Mouse (Mus musculus) cerebral cortex, adult 2 months (tissue): ENCODE results near the gene Clec2i.

Experiments
- WGBS: fragments of 180-500 bp; shearing (Covaris S2); methylation state at CpG from one replicate; pipeline ENCODE4 v1.1.7; 2018; 5-methylcytosine and 5-hydroxymethylcytosine counted together

Gene Clec2i

DNA sequence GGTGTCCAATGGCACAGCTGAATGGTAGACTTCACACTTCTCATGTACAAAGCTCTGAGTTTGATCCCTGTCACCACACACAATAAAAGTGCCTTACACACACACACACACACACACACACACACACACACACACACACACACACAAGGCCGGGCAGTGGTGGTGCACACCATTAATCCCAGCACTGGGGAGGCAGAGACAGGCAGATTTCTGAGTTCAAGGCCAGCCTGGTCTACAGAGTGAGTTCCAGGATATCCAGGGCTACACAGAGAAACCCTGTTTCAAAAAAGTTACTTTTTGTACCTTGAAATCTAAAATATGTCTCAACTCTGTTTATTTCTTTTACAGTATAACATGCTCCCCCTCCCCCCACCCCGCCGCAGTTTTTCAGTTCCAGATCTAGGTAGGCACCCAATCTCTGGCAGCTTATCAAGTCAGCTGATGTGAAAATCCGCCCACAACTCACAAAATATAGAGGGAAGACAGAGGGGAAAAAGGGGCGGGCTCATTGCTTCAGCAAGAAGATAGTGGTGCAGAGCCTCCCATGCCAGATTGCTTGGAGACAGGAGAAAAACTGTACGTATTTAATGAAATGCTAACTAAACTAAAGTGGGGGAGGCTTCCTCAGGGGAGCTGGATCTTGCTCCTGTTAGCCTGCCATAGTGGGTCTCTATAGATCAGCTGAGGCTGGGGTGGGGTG is at the start of gene Clec2i:
Gene Clec2i (plus strand): TSS at position 498 of the 700 bp plus-strand sequence.
- 76% methylated on average over 6 of the region's 6 CpGs for WGBS

DNA sequence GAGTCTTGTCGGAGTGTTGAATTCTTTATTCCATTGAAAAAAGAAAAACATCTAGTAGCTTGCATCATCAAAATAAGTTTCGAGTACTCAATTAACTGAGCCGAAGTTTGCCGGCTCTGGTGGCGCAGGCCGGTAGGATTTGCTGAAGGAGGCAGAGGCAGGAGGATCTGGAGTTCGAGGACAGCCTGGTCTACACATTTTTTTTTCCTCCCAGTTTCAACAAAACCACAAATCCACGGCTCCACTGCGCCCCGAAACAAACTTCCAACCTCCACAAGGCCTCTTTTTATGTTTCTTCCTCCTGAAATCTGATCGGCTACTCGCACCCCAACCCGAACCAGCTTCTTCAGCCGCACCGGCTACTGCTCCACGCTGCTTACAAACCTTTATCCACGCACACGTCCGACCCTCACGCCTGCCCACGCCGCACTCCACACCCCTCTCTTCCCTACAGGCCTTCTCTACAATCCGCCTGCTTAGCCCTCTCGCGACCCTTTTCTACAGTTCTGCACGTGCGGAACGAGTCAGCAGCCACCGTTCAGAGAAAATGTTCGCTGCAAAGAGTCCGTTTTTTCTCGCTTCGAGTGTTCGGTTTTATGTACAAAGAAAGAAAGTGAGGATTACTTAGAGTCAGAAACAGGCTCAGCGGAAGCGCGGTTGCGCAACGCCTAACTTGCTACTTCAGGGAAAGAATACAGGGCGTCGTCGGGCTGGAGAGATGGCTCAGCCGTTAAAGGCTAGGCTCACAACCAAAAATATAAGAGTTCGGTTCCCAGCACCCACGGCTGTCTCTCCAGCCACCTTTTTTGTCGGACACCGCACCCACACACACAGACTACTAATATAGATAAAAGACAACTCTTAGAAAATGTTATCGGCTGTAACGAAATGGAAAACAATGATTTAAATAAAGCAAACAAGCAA is 48.8 kb upstream of the Clec2i start:
- WGBS, result under 1% methylated on average over 49 of the region's 49 CpGs

DNA sequence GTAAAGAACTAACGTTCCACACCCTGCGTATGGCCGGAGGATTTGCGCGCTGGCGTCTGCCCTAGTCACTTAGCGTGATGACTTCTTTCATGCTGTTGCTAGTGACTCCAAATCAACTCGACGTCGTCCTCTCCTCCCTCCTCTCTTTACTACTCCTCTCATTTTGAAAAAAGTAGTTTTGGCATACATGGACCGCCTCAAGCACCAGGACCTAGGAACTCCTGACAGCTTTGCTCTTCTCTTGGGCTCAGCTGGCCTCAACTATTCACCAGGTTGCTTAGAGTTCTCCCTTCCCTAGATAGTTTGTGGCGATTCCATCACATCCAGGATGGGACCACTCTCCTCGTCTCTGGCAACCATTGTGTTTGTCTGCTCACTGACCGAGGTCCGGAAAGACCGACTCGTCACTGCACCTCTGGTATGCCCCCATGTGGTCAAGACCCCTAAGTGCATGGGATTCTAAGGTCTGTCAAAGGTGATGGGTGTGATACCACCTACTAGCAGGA is 48.1 kb upstream of the Clec2i start:
- under 1% methylated on average over 17 of the region's 17 CpGs for WGBS

- WGBS, result 57% methylated on average over 7 of the region's 7 CpGs
Observed at GRCm38 (mm10) chr6:128839921-128840320, 47.5 kb upstream of the Clec2i start.

- WGBS, result 88% methylated on average over 3 of the region's 3 CpGs
Observed at GRCm38 (mm10) chr6:128840669-128841068, 46.7 kb upstream of the Clec2i start.

DNA sequence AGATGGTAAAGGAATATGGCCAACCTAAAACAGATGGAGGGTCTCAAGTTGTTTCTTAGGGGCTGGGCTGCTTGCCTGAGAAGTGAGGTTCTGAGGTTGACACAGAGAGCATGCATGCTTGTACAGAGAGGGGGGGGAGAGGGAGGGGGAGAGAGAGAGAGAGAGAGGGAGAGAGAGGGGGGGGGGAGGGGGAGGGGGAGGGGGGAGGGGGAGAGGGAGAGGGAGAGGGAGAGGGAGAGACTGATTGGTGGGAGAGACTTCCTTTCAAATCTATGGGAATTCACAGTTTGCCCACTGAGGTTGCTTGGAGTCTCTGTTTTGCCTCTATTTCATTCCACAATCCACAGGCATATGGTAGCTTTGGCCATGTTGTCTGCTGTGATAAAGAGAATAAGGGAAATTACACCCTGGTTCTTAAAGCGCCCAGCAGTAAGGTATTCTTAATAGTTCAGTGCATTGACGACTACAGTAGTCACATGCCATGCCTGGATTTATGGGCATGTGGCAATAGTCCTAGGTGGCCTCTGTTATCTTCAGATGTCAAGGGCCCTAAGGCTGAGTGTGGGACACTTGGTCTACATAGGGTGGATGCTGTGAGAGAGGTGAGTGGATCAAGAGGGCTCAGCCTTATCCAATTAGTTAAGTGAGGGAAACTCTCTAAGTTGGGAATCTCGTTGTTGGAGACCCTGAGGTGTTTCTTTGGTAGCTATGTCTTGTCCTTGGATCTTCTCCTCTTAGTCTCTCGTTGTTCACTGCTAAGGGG is 45.9 kb upstream of the Clec2i start:
- WGBS, result 38% methylated on average over 4 of the region's 4 CpGs

- under 1% methylated on average over 20 of the region's 20 CpGs for WGBS
Observed at GRCm38 (mm10) chr6:128842356-128842944, 44.9 kb upstream of the Clec2i start.

GRCm38 (mm10) chr6:128842945-128843478 is 44.4 kb upstream of the Clec2i start:
- WGBS, result under 1% methylated on average over 44 of the region's 44 CpGs

DNA sequence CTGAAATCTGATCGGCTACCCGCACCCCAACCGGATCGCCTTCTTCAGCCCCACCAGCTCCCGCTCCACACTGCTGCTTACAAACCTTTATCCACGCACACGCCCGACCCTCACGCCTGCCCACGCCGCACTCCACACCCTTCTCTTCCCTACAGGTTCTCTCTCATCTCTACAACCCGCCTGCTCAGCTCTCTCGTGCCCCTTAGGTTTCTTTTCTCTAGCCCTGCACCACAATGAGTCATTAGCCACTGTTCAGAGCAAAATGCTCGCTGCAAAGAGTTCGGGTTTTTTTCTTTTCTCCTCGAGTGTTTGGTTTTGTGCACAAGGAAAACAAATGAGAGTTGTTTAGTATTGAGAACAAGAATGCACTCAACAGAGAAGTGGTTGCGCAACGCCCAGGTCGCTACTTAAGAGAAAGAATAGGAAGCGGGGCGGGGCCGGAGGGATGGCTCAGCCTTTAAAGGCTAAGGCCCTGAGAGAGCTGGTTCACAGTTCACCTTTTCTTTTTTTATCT is 43.9 kb upstream of the Clec2i start:
- under 1% methylated on average over 22 of the region's 22 CpGs for WGBS

GRCm38 (mm10) chr6:128844131-128844530 is 43.3 kb upstream of the Clec2i start:
- WGBS, result 18% methylated on average over 8 of the region's 8 CpGs

DNA sequence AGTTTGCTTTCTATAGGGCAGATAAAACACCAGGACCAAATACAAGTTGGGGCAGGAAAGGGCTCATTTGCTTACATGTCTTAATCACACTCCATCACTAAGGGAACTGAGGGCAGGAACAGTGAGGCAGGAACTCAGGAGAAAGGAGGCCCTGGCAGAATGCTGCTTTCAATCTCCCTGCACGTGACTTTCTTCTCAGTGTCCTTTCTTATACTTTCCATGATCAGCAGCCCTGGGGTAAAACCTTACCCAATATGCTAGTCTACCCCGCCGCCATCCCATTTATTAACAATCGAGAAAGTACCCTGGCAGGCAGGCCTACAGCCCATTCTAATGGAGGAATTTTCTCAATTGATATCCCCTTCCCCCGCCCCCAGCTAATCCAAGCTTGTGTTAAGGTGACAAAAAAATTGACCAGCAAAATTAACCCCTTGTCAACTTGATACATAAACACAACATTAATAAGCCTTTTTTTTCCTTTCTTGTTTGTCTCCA is 42.8 kb upstream of the Clec2i start:
- 83% methylated on average over 5 of the region's 5 CpGs for WGBS

DNA sequence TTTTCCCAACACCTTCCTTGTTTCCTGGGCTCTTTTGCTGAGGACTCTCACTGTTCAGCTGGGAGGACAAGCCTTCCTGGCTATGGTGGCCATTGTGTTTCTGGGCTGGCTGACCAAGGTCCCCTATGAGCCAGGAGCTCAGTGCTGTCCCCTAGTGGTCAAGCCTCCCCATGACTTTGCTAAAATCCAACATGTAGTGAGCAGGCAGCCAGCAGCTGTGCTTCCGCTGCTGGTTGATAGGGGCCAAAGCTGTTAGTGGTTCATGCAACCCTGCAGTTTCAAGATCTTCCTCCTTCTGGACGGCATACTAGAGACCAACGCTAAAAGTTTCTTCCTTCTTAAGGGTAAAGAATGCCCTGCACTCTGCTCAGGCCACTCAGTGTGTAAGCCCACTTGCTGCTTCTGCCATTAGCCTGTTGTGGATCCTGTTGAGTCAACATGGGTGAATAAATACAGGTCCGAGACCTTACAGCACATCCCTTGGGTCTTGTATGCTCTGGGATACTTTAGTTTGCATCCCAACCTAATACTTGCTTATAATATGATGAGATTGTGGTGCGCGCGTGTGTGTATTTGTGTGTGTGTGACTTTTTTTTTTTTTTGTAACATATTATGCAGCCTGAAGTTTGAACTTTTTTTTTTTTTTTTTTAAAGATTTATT is 41.9 kb upstream of the Clec2i start:
- 25% methylated on average over 7 of the region's 7 CpGs for WGBS

GRCm38 (mm10) chr6:128845998-128846542 is 41.3 kb upstream of the Clec2i start:
- WGBS, result 51% methylated on average over 8 of the region's 9 CpGs

- WGBS, result 91% methylated on average over 4 of the region's 4 CpGs
Observed at GRCm38 (mm10) chr6:128847401-128847800, 40.0 kb upstream of the Clec2i start.

GRCm38 (mm10) chr6:128849902-128850301 is 37.5 kb upstream of the Clec2i start:
- WGBS, result 55% methylated on average over 2 of the region's 2 CpGs

- WGBS, result 86% methylated on average over 2 of the region's 2 CpGs
Observed at GRCm38 (mm10) chr6:128850671-128851070, 36.7 kb upstream of the Clec2i start.

DNA sequence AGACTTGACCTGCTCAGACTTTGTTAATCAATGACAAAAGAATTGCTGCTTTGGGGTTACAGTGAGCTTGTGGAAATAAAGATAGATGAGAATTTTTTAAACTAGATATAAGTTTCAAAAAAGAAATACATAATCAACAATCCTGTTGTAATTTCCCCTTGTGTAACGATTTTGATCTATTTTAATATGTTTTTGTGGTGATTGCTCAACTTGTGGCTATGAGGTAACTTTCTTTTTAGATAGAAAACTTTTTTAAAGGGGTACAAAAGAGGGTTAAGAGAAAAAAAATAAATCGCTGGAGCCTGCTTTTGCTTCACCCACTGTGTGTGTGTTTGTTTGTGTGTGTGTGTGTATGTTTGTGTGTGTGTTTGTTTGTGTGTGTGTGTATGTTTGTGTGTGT is 36.2 kb upstream of the Clec2i start:
- WGBS, result 76% methylated on average over 2 of the region's 2 CpGs

- 66% methylated on average over 3 of the region's 3 CpGs for WGBS
Observed at GRCm38 (mm10) chr6:128852766-128853165, 34.6 kb upstream of the Clec2i start.

DNA sequence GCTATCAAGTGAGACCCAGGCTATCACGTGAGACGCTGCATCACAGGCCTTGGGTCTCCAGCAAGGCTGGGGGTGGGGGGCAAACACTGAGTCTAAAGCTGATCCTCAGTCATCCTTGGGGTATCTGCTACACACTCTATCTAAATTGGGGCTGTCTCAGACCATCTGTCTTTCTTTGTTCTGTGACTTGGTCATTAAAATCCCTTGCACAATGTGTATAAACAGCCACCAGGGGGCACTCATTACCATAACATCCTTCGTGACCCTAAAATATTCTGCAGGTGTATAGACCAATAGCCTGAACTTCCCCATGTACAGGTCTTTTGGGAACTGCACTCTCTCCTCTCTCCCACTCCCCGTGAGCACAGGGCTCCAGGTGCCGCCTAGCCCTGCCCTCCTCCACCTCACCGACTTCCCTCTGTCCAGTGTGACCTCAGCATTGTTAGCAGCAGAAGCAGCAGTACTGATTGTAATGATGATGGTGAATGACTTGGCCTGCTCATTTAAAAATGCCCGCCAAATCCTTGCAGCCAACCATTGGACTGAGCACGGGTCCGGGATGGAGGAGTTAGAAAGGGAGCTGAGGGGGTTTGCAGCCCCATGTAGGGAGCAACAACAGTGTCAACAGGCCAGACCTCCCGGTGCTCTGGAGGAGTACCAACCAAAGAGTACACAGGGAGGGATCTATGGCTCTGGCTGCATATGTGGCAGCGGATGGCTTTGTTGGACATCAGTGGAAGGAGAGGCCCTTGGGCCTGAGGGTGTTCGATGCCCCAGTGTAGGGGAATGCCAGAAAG is 33.2 kb upstream of the Clec2i start:
- 52% methylated on average over 12 of the region's 12 CpGs for WGBS
